Mouse (Mus musculus) thymus, adult 2 months (tissue): ENCODE data around the gene Gstm5. TPM values are rescaled to one million over a fixed set of nuclear protein-coding genes. Genes with fewer than 3 reads are reported as not detected.

ENCODE experiments used
- DNase-seq: peaks from one replicate; pipeline ENCODE4 v3.0.0; 2021
- H3K27ac ChIP-seq: fragments of 200-500 bp; 2 replicates; pipeline ENCODE4 v1.5.1; 2012; ENCODE audit warnings: low read length, control low read depth; ENCODE audit not compliant: control insufficient read depth, insufficient read depth
- H3K27me3 ChIP-seq: fragments of 200-500 bp; 2 replicates; pipeline ENCODE4 v1.6.1; 2012; ENCODE audit warnings: mild to moderate bottlenecking, low read length, moderate library complexity, mixed read lengths; ENCODE audit not compliant: control insufficient read depth, insufficient read depth
- H3K36me3 ChIP-seq: fragments of 200-500 bp; 2 replicates; pipeline ENCODE4 v1.6.1; 2012; ENCODE audit warnings: mild to moderate bottlenecking, low read length, moderate library complexity; ENCODE audit not compliant: control insufficient read depth, insufficient read depth
- H3K4me1 ChIP-seq: fragments of 200-500 bp; replicated peaks from 2 replicates; pipeline ENCODE4 v1.6.1; 2012; ENCODE audit warnings: low read length; ENCODE audit not compliant: control insufficient read depth, insufficient read depth
- H3K4me3 ChIP-seq: fragments of 200-500 bp; 2 replicates; pipeline ENCODE4 v1.5.1; 2012; ENCODE audit warnings: mild to moderate bottlenecking, low read length, control low read depth, moderate library complexity; ENCODE audit not compliant: control insufficient read depth, insufficient read depth
- CTCF ChIP-seq: fragments of 200-500 bp; IDR thresholded peaks from 2 replicates; pipeline ENCODE4 v1.5.1; 2012; ENCODE audit warnings: mild to moderate bottlenecking, control low read depth, low read length, moderate library complexity, borderline replicate concordance; ENCODE audit not compliant: control insufficient read depth, poor library complexity, insufficient read depth; ENCODE audit errors: extremely low read depth
- POLR2A ChIP-seq: fragments of 200-500 bp; IDR thresholded peaks from 2 replicates; pipeline ENCODE4 v1.6.1; 2012; ENCODE audit warnings: mild to moderate bottlenecking, low read length, control low read depth, moderate library complexity; ENCODE audit not compliant: control insufficient read depth, poor library complexity, insufficient read depth; ENCODE audit errors: extremely low read depth
- WGBS: fragments of 180-500 bp; shearing (Covaris S2); methylation state at CpG from one replicate; pipeline ENCODE4 v1.1.7; 2018; 5-methylcytosine and 5-hydroxymethylcytosine counted together
- polyA plus RNA-seq: library from polyadenylated mRNA; depleted of rRNA; stranded (reverse); fragments of >200 nt; gene quantifications from 2 replicates; pipeline ENCODE4 v1.2.3, GENCODE M21; 2012; rRNA removed

Gstm5 gene
- 2.7 and 6.2 TPM in 2 replicates for polyA plus RNA-seq

DNA sequence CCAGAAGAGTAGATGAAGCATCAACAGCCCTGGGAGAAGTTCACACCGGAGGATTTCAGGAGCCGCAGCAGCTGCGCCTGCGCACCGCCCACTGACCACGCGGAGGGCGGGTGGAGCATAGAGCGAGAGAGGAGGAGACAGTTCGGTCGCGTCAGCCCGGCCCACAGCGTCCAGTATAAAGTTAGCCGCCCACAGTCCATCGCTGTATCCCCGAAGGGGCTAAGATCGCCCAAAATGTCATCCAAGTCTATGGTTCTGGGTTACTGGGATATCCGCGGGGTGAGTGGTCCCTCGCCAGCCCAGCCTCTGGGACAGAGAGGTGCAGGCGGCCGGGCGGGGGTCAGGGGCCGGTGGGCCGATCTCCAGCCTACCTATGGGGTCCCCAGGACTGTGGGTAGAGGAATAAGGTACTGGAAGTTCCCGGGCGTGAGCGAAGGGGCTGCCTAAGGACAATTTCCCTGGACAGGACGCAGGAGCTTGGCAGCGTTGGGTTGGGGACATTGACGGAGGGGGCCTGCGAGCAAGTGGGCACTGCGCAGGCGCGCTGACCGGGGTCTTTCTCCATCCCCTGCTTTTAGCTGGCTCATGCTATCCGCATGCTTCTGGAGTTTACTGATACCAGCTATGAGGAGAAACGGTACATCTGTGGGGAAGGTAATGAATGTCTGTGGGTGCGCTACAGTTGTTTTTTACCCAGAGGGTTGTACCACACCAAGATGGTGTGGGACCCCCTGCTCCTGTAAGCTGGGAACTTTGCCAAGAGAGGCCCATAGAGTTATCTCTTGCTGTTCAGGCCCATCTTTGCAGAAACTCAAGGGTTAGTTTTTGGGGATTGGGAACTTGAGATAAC is at the start of gene Gstm5:
Gene Gstm5, plus strand, starts transcription at position 102 of the 850 bp plus-strand sequence.
- no peak for DNase-seq
- TF ChIP-seq POLR2A = no peak
- no peak for TF ChIP-seq CTCF
- H3K4me3 ChIP-seq = peak within 1 kb of the TSS; percentile 2; the same call in 1 of the 2 replicates
- no peaks in the 10 kb centered on the region for H3K36me3 ChIP-seq
- peaks cover 6% of the 10 kb centered on the region; the same call in 1 of the 2 replicates for H3K27me3 ChIP-seq
- no peak within 1 kb of the TSS for H3K27ac ChIP-seq
- no peaks in the 10 kb centered on the region for H3K4me1 ChIP-seq
- 8% methylated on average over 40 of the region's 40 CpGs for WGBS

- H3K27me3 ChIP-seq = no peaks in the 10 kb centered on the region; the same call in 1 of the 2 replicates
- DNase-seq = no peak
- no peak for TF ChIP-seq POLR2A
- no peak for TF ChIP-seq CTCF
- WGBS = 5% methylated on average over 1 of the region's 1 CpGs
- H3K4me3 ChIP-seq = no peak overlapping the region
- no peaks in the 10 kb centered on the region for H3K36me3 ChIP-seq
- H3K27ac ChIP-seq = no peak overlapping the region
- H3K4me1 ChIP-seq = peaks cover 6% of the 10 kb centered on the region; the same call in 1 of the 2 replicates
These were observed 49.4 kb upstream of the Gstm5 start for GRCm38 (mm10) chr3:107846175-107846574.

DNA sequence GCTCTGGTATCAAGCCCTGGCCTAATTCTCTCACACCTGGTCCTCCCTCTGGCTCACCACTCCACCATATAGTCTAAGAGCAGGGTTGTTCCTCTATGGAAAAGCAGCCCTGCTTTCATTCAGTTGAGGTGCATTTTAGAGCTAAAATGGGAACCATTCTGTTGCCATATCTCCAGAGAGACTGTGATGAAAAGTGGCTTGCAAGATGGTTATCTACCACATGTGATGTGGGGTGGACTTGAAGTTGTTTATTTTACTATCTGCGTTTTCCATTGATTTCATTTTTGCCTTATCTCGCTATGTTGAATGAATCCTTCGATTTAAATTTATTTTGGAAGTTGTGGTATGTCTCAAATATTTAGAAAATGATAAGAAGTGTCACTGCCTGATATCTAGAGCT is 48.8 kb upstream of the Gstm5 start:
- WGBS = 48% methylated on average over 3 of the region's 3 CpGs
- no peaks in the 10 kb centered on the region for H3K36me3 ChIP-seq
- DNase-seq = no peak
- no peaks in the 10 kb centered on the region; the same call in 1 of the 2 replicates for H3K27me3 ChIP-seq
- no peak overlapping the region for H3K27ac ChIP-seq
- no peak overlapping the region for H3K4me3 ChIP-seq
- TF ChIP-seq POLR2A (no peak), CTCF (no peak)
- peaks cover 6% of the 10 kb centered on the region; the same call in 1 of the 2 replicates for H3K4me1 ChIP-seq

- Histone ChIP-seq H3K36me3 (no peaks in the 10 kb centered on the region), H3K27me3 (no peaks in the 10 kb centered on the region; the same call in 1 of the 2 replicates), H3K27ac (no peak overlapping the region), H3K4me3 (no peak overlapping the region), H3K4me1 (peaks cover 6% of the 10 kb centered on the region; the same call in 1 of the 2 replicates)
- DNase-seq = no peak
- TF ChIP-seq CTCF = no peak
- WGBS = 85% methylated on average over 4 of the region's 4 CpGs
These were observed 47.5 kb upstream of the Gstm5 start for GRCm38 (mm10) chr3:107848126-107848525.

- TF ChIP-seq POLR2A (no peak), CTCF (no peak)
- 12% methylated on average over 6 of the region's 6 CpGs for WGBS
- H3K36me3 ChIP-seq = no peaks in the 10 kb centered on the region
- H3K27me3 ChIP-seq = no peaks in the 10 kb centered on the region; the same call in 1 of the 2 replicates
- no peak overlapping the region for H3K27ac ChIP-seq
- peaks cover 6% of the 10 kb centered on the region; the same call in 1 of the 2 replicates for H3K4me1 ChIP-seq
- no peak overlapping the region for H3K4me3 ChIP-seq
- no peak for DNase-seq
These were observed 46.5 kb upstream of the Gstm5 start for GRCm38 (mm10) chr3:107849000-107849692.

- 58% methylated on average over 2 of the region's 2 CpGs for WGBS
- Histone ChIP-seq H3K27me3 (no peaks in the 10 kb centered on the region; the same call in 1 of the 2 replicates), H3K27ac (no peak overlapping the region), H3K4me1 (peaks cover 6% of the 10 kb centered on the region; the same call in 1 of the 2 replicates), H3K4me3 (no peak overlapping the region), H3K36me3 (no peaks in the 10 kb centered on the region)
- DNase-seq = no peak
- TF ChIP-seq CTCF (no peak), POLR2A (no peak)
These were observed 46.0 kb upstream of the Gstm5 start for GRCm38 (mm10) chr3:107849693-107850031.

GRCm38 (mm10) chr3:107850418-107851031 is 45.1 kb upstream of the Gstm5 start:
- WGBS = 92% methylated on average over 12 of the region's 12 CpGs
- no peaks in the 10 kb centered on the region for H3K27me3 ChIP-seq
- DNase-seq = no peak
- TF ChIP-seq CTCF = no peak
- TF ChIP-seq POLR2A = no peak
- peaks cover 6% of the 10 kb centered on the region; the same call in 1 of the 2 replicates for H3K4me1 ChIP-seq
- no peaks in the 10 kb centered on the region for H3K36me3 ChIP-seq
- H3K27ac ChIP-seq = no peak overlapping the region
- H3K4me3 ChIP-seq = no peak overlapping the region
